In genomic region chr2:170280733-170281132, GRCm38 (mm10) we compare ENCODE assay signal across 12 mouse cellular contexts.
DNase-seq lines count a peak whose midpoint lies in the region; ATAC-seq and TF ChIP-seq lines count a peak whose summit lies in the region.
"Had no signal": no experiment of that assay in that cellular context is flagged by ENCODE, and none has a peak within 500 bp of the region (broad histone marks: within the 10 kb centered on the region; RNA-seq: fewer than 3 reads in every experiment).

No protein-coding gene starts in this region.

- no peaks in the 10 kb centered on the region for H3K9me3 ChIP-seq in midbrain, embryonic 14.5 days (ENCODE audit: control insufficient read depth, low read length)
- H3K9me3 ChIP-seq in midbrain, embryonic 13.5 days: no peaks in the 10 kb centered on the region
- H3K9me3 ChIP-seq: heart, embryonic 12.5 days; liver, embryonic 13.5 days had no signal

- no peak for DNase-seq in gastrocnemius, adult 2 months
- no peak for DNase-seq in gastrocnemius, postnatal 36 days
- peak; percentile 59 for DNase-seq in midbrain, embryonic 14.5 days
- peak; percentile 32 for DNase-seq in T-cell, adult 2 months (ENCODE audit: low spot score)
- no peak for DNase-seq in gastrocnemius, postnatal 25 days
- no peak for DNase-seq in yolk sac, embryonic 10.5 days (ENCODE audit: low spot score)
- DNase-seq: kidney, adult 9 months; liver, embryonic 13.5 days had no signal

- H3K36me3 ChIP-seq in midbrain, embryonic 14.5 days (ENCODE audit: control insufficient read depth, insufficient read depth, low read length): no peaks in the 10 kb centered on the region
- H3K36me3 ChIP-seq in midbrain, embryonic 13.5 days: no peaks in the 10 kb centered on the region
- no peaks in the 10 kb centered on the region for H3K36me3 ChIP-seq in small intestine, adult 2 months (ENCODE audit: control insufficient read depth, insufficient read depth, low read length)
- H3K36me3 ChIP-seq: heart, embryonic 12.5 days; liver, embryonic 13.5 days had no signal

- TF ChIP-seq POLR2A in small intestine, adult 2 months (IDR thresholded peaks at IDR 0.05; ENCODE audit: low read depth, low read length): no peak

- no peaks in the 10 kb centered on the region for H3K4me1 ChIP-seq in midbrain, embryonic 14.5 days (ENCODE audit: control insufficient read depth, insufficient read depth, low read length)
- H3K4me1 ChIP-seq in midbrain, embryonic 13.5 days (replicated peaks): no peaks in the 10 kb centered on the region
- H3K4me1 ChIP-seq in small intestine, adult 2 months (ENCODE audit: control insufficient read depth, insufficient read depth, insufficient read length, low read length): peaks cover 9% of the 10 kb centered on the region
- H3K4me1 ChIP-seq: liver, embryonic 13.5 days had no signal

- no peak overlapping the region for H3K9ac ChIP-seq in midbrain, embryonic 14.5 days (replicated peaks; ENCODE audit: low read length)
- no peak overlapping the region for H3K9ac ChIP-seq in midbrain, embryonic 13.5 days (replicated peaks)
- H3K9ac ChIP-seq: heart, embryonic 12.5 days; liver, embryonic 13.5 days had no signal

- no peaks in the 10 kb centered on the region for H3K27me3 ChIP-seq in midbrain, embryonic 14.5 days (ENCODE audit: control insufficient read depth, insufficient read depth, low read length)
- no peaks in the 10 kb centered on the region for H3K27me3 ChIP-seq in midbrain, embryonic 13.5 days
- H3K27me3 ChIP-seq in small intestine, adult 2 months (ENCODE audit: control insufficient read depth, insufficient read depth, low read length): no peaks in the 10 kb centered on the region
- H3K27me3 ChIP-seq: heart, embryonic 12.5 days; liver, embryonic 13.5 days had no signal

- H3K4me2 ChIP-seq in midbrain, embryonic 14.5 days (ENCODE audit: low read length): no peak overlapping the region
- no peak overlapping the region for H3K4me2 ChIP-seq in midbrain, embryonic 13.5 days (replicated peaks)
- H3K4me2 ChIP-seq: heart, embryonic 12.5 days; liver, embryonic 13.5 days had no signal

- H3K4me3 ChIP-seq in gastrocnemius, adult 2 months: no peak overlapping the region
- no peak overlapping the region for H3K4me3 ChIP-seq in midbrain, embryonic 14.5 days (replicated peaks; ENCODE audit: low read depth, low read length)
- no peak overlapping the region for H3K4me3 ChIP-seq in midbrain, embryonic 13.5 days (replicated peaks)
- no peak overlapping the region for H3K4me3 ChIP-seq in small intestine, adult 2 months (ENCODE audit: low read depth, low read length)
- H3K4me3 ChIP-seq: erythroblast, embryonic 14.5 days; heart, embryonic 12.5 days; liver, embryonic 13.5 days had no signal

- no peak for ATAC-seq in midbrain, embryonic 14.5 days (ENCODE audit: low FRiP score, low TSS enrichment)
- ATAC-seq in midbrain, embryonic 13.5 days: no peak

- intact Hi-C loops in gastrocnemius, adult 2 months (cut with DNase I): no loop called here
- intact Hi-C loops in gastrocnemius, postnatal 36 days (cut with DNase I): no loop called here

- H3K27ac ChIP-seq in gastrocnemius, adult 2 months: no peak overlapping the region
- H3K27ac ChIP-seq in midbrain, embryonic 14.5 days (replicated peaks; ENCODE audit: low read depth, low read length): no peak overlapping the region
- no peak overlapping the region for H3K27ac ChIP-seq in midbrain, embryonic 13.5 days
- H3K27ac ChIP-seq in small intestine, adult 2 months (ENCODE audit: insufficient read depth, low read depth, low read length): no peak overlapping the region
- H3K27ac ChIP-seq: liver, embryonic 13.5 days had no signal

- peak; percentile 53 for TF ChIP-seq CTCF in gastrocnemius, adult 2 months (IDR thresholded peaks at IDR 0.05)
- TF ChIP-seq CTCF in small intestine, adult 2 months (IDR thresholded peaks at IDR 0.05; ENCODE audit: extremely low read depth, insufficient read length, insufficient replicate concordance, low read depth, low read length): peak; percentile 18; the same call in 1 of the 2 replicates

- 69% methylated on average over 6 of the region's 6 CpGs for WGBS in midbrain, embryonic 14.5 days
- 69% methylated on average over 6 of the region's 6 CpGs for WGBS in midbrain, embryonic 13.5 days
- 83% methylated on average over 6 of the region's 6 CpGs for WGBS in small intestine, adult 2 months

Comparison
In these comparisons a context has a peak if more than half of its experiments do, and no peak if none do; other contexts are left out.
1. DNase-seq: peak in midbrain, embryonic 14.5 days (single experiment) and T-cell, adult 2 months (single experiment); none in gastrocnemius, adult 2 months (single experiment), gastrocnemius, postnatal 36 days (0 of 2), gastrocnemius, postnatal 25 days (single experiment) and yolk sac, embryonic 10.5 days (single experiment).